Mouse (Mus musculus) midbrain, embryonic 12.5 days (tissue): Measurements from ENCODE around the gene Arrb2. TPM values are rescaled to one million over a fixed set of nuclear protein-coding genes. Genes with fewer than 3 reads are reported as not detected.
"Not testable (repeated sequence)": the region's sequence is repeated elsewhere in the genome, so short reads cannot be mapped to it uniquely, and the experiment has no call there.

Experiments used
- ATAC-seq: fragments of 200-750 bp; cut with Nextera tagmentation; 2 replicates; pipeline ENCODE4 v1.8.0; 2017; ENCODE audit warnings: low read depth, moderate TSS enrichment, moderate library complexity; ENCODE audit not compliant: low FRiP score
- H3K27ac ChIP-seq: fragments of 300-500 bp; sonication (generic); replicated peaks from 2 replicates; pipeline ENCODE4 v1.5.1; 2016; ENCODE audit warnings: mild to moderate bottlenecking
- H3K27me3 ChIP-seq: fragments of 300-500 bp; sonication (generic); 2 replicates; pipeline ENCODE4 v1.6.1; 2016; ENCODE audit warnings: mild to moderate bottlenecking
- H3K36me3 ChIP-seq: fragments of 300-500 bp; sonication (generic); 2 replicates; pipeline ENCODE4 v1.6.1; 2016
- H3K4me1 ChIP-seq: fragments of 300-500 bp; sonication (generic); 2 replicates; pipeline ENCODE4 v1.6.1; 2016
- H3K4me2 ChIP-seq: fragments of 300-500 bp; sonication (generic); replicated peaks from 2 replicates; pipeline ENCODE4 v1.6.1; 2016; ENCODE audit warnings: mild to moderate bottlenecking, moderate library complexity
- H3K4me3 ChIP-seq: fragments of 300-500 bp; sonication (generic); 2 replicates; pipeline ENCODE4 v1.5.1; 2016; ENCODE audit warnings: mild to moderate bottlenecking
- H3K9ac ChIP-seq: fragments of 300-500 bp; sonication (generic); replicated peaks from 2 replicates; pipeline ENCODE4 v1.6.1; 2016; ENCODE audit warnings: mild to moderate bottlenecking, moderate library complexity
- H3K9me3 ChIP-seq: fragments of 300-500 bp; sonication (generic); 2 replicates; pipeline ENCODE4 v1.6.1; 2016; ENCODE audit warnings: mild to moderate bottlenecking
- WGBS: fragments of 180-500 bp; shearing (Covaris S2); methylation state at CpG from one replicate; pipeline ENCODE4 v1.1.7; 2016; 5-methylcytosine and 5-hydroxymethylcytosine counted together
- polyA plus RNA-seq: library from polyadenylated mRNA; unstranded; fragments of >200 nt; fragmentation: Nextera tagmentation; extraction: Ambion mirVana; gene quantifications from 2 replicates; pipeline ENCODE4 v1.2.1, GENCODE M21; 2016

The Arrb2 gene
- polyA plus RNA-seq, result 37.0 and 41.1 TPM in 2 replicates

- peaks cover 31% of the 10 kb centered on the region for H3K4me1 ChIP-seq
- ATAC-seq, result peak; percentile 95
- peak within 1 kb of the TSS; percentile 78 for H3K4me3 ChIP-seq
- peak within 1 kb of the TSS; percentile 78 for H3K9ac ChIP-seq
- peaks cover 15% of the 10 kb centered on the region for H3K36me3 ChIP-seq
- under 1% methylated on average over 74 of the region's 75 CpGs for WGBS
- H3K27ac ChIP-seq, result peak within 1 kb of the TSS; percentile 90
- H3K9me3 ChIP-seq, result no peaks in the 10 kb centered on the region
- H3K27me3 ChIP-seq, result no peaks in the 10 kb centered on the region
- peak within 1 kb of the TSS; percentile 71 for H3K4me2 ChIP-seq
Measured at GRCm38 (mm10) chr11:70432048-70432894, at the start of gene Arrb2. Gene Arrb2, plus strand, starts transcription at chr11:70432635.

- no peak overlapping the region for H3K27ac ChIP-seq
- H3K9me3 ChIP-seq, result no peaks in the 10 kb centered on the region
- ATAC-seq, result no peak
- 96% methylated on average over 3 of the region's 3 CpGs for WGBS
- H3K4me2 ChIP-seq, result no peak overlapping the region
- no peaks in the 10 kb centered on the region for H3K4me1 ChIP-seq
- no peak overlapping the region for H3K9ac ChIP-seq
- no peak overlapping the region for H3K4me3 ChIP-seq
- H3K36me3 ChIP-seq, result 0 out of 2 replicates have a peak, but pooled peaks cover 7% of the 10 kb centered on the region
- no peaks in the 10 kb centered on the region for H3K27me3 ChIP-seq
Measured at GRCm38 (mm10) chr11:70384136-70384535, 48.3 kb upstream of the Arrb2 start.

GRCm38 (mm10) chr11:70387436-70387835, 45.0 kb upstream of the Arrb2 start:
- Histone ChIP-seq H3K4me1 (no peaks in the 10 kb centered on the region), H3K36me3 (peaks cover 17% of the 10 kb centered on the region), H3K4me2 (no peak overlapping the region), H3K9ac (no peak overlapping the region), H3K27me3 (no peaks in the 10 kb centered on the region), H3K27ac (no peak overlapping the region), H3K9me3 (no peaks in the 10 kb centered on the region), H3K4me3 (no peak overlapping the region)
- ATAC-seq, result no peak
- 61% methylated on average over 5 of the region's 5 CpGs for WGBS

GRCm38 (mm10) chr11:70389421-70389820, 43.0 kb upstream of the Arrb2 start:
- no peak overlapping the region for H3K9ac ChIP-seq
- H3K4me3 ChIP-seq, result no peak overlapping the region
- H3K9me3 ChIP-seq, result no peaks in the 10 kb centered on the region
- 96% methylated on average over 5 of the region's 5 CpGs for WGBS
- no peaks in the 10 kb centered on the region for H3K27me3 ChIP-seq
- H3K4me2 ChIP-seq, result no peak overlapping the region
- ATAC-seq, result no peak
- H3K4me1 ChIP-seq, result no peaks in the 10 kb centered on the region
- H3K36me3 ChIP-seq, result peaks cover 37% of the 10 kb centered on the region
- H3K27ac ChIP-seq, result no peak overlapping the region

GRCm38 (mm10) chr11:70403598-70403997, 28.8 kb upstream of the Arrb2 start:
- no peak overlapping the region for H3K4me3 ChIP-seq
- no peaks in the 10 kb centered on the region for H3K9me3 ChIP-seq
- 91% methylated on average over 2 of the region's 2 CpGs for WGBS
- ATAC-seq, result no peak
- no peak overlapping the region for H3K27ac ChIP-seq
- peaks cover 10% of the 10 kb centered on the region for H3K4me1 ChIP-seq
- H3K9ac ChIP-seq, result no peak overlapping the region
- H3K36me3 ChIP-seq, result peaks cover 66% of the 10 kb centered on the region
- no peaks in the 10 kb centered on the region for H3K27me3 ChIP-seq
- no peak overlapping the region for H3K4me2 ChIP-seq

GRCm38 (mm10) chr11:70409594-70410296, 22.7 kb upstream of the Arrb2 start, which contains the start of gene Pelp1:
Gene Pelp1, minus strand, starts transcription at chr11:70410031.
- Histone ChIP-seq H3K27ac (peak within 1 kb of the TSS; percentile 73), H3K4me2 (peak within 1 kb of the TSS; percentile 96), H3K4me1 (peaks cover 24% of the 10 kb centered on the region), H3K9me3 (no peaks in the 10 kb centered on the region), H3K4me3 (peak within 1 kb of the TSS; percentile 93), H3K36me3 (peaks cover 12% of the 10 kb centered on the region), H3K27me3 (no peaks in the 10 kb centered on the region), H3K9ac (peak within 1 kb of the TSS; percentile 98)
- ATAC-seq, result peak; percentile 98
- WGBS, result under 1% methylated on average over 59 of the region's 59 CpGs

- Histone ChIP-seq H3K27ac (peak overlapping the region; percentile 73; the same call in 1 of the 2 replicates), H3K9me3 (no peaks in the 10 kb centered on the region)
- peak; percentile 47; the same call in 1 of the 2 replicates for ATAC-seq
Measured at GRCm38 (mm10) chr11:70410297-70410643, 22.2 kb upstream of the Arrb2 start.

GRCm38 (mm10) chr11:70412591-70412990, 19.8 kb upstream of the Arrb2 start:
- Histone ChIP-seq H3K27me3 (peaks cover 5% of the 10 kb centered on the region; the same call in 1 of the 2 replicates), H3K4me1 (peaks cover 22% of the 10 kb centered on the region), H3K36me3 (no peaks in the 10 kb centered on the region), H3K4me2 (no peak overlapping the region), H3K4me3 (no peak overlapping the region), H3K9ac (no peak overlapping the region; the same call in 1 of the 2 replicates), H3K27ac (no peak overlapping the region), H3K9me3 (no peaks in the 10 kb centered on the region)
- WGBS, result 75% methylated on average over 5 of the region's 5 CpGs
- ATAC-seq, result no peak

More at GRCm38 (mm10) chr11:70410297-70410643, 22.2 kb upstream of the Arrb2 start:
- Histone ChIP-seq H3K9ac (peak overlapping the region; percentile 98; the same call in 1 of the 2 replicates), H3K4me2 (peak overlapping the region; percentile 96), H3K4me3 (peak overlapping the region; percentile 93), H3K4me1 (peaks cover 24% of the 10 kb centered on the region), H3K27me3 (no peaks in the 10 kb centered on the region), H3K36me3 (peaks cover 6% of the 10 kb centered on the region)
- 59% methylated on average over 6 of the region's 6 CpGs for WGBS

GRCm38 (mm10) chr11:70413961-70414360, 18.5 kb upstream of the Arrb2 start:
- no peak overlapping the region for H3K27ac ChIP-seq
- no peak overlapping the region for H3K4me3 ChIP-seq
- 15% methylated on average over 3 of the region's 3 CpGs for WGBS
- no peak overlapping the region for H3K9ac ChIP-seq
- no peaks in the 10 kb centered on the region for H3K9me3 ChIP-seq
- H3K36me3 ChIP-seq, result no peaks in the 10 kb centered on the region
- peaks cover 5% of the 10 kb centered on the region; the same call in 1 of the 2 replicates for H3K27me3 ChIP-seq
- ATAC-seq, result no peak
- peaks cover 10% of the 10 kb centered on the region for H3K4me1 ChIP-seq
- no peak overlapping the region for H3K4me2 ChIP-seq

- Histone ChIP-seq H3K4me3 (no peak overlapping the region), H3K4me1 (no peaks in the 10 kb centered on the region), H3K9ac (no peak overlapping the region), H3K9me3 (no peaks in the 10 kb centered on the region), H3K27me3 (peaks cover 5% of the 10 kb centered on the region; the same call in 1 of the 2 replicates), H3K36me3 (no peaks in the 10 kb centered on the region), H3K27ac (no peak overlapping the region), H3K4me2 (no peak overlapping the region)
- 65% methylated on average over 4 of the region's 4 CpGs for WGBS
- no peak for ATAC-seq
Measured at GRCm38 (mm10) chr11:70418199-70418598, 14.2 kb upstream of the Arrb2 start.

GRCm38 (mm10) chr11:70419486-70419885, 12.9 kb upstream of the Arrb2 start:
- Histone ChIP-seq H3K4me1 (no peaks in the 10 kb centered on the region), H3K27ac (no peak overlapping the region), H3K9ac (no peak overlapping the region), H3K27me3 (peaks cover 5% of the 10 kb centered on the region; the same call in 1 of the 2 replicates), H3K4me2 (no peak overlapping the region), H3K9me3 (no peaks in the 10 kb centered on the region), H3K36me3 (no peaks in the 10 kb centered on the region), H3K4me3 (no peak overlapping the region)
- no peak for ATAC-seq
- 80% methylated on average over 5 of the region's 5 CpGs for WGBS

GRCm38 (mm10) chr11:70426598-70426997, 5.8 kb upstream of the Arrb2 start:
- H3K4me3 ChIP-seq, H3K4me2 ChIP-seq, H3K27ac ChIP-seq, H3K4me1 ChIP-seq, H3K36me3 ChIP-seq, ATAC-seq, H3K9me3 ChIP-seq, H3K9ac ChIP-seq, H3K27me3 ChIP-seq: not testable (repeated sequence)
- WGBS, result 75% methylated on average over 6 of the region's 6 CpGs
